Mouse (Mus musculus) heart, embryonic 11.5 days (tissue): Measurements from ENCODE around the gene Prim1. TPM values are rescaled to one million over a fixed set of nuclear protein-coding genes. Genes with fewer than 3 reads are reported as not detected.
"Not testable (repeated sequence)": the region's sequence is repeated elsewhere in the genome, so short reads cannot be mapped to it uniquely, and the experiment has no call there.

Source experiments
- ATAC-seq: fragments of 200-750 bp; cut with Nextera tagmentation; replicated peaks from 2 replicates; pipeline ENCODE4 v1.8.0; 2017; ENCODE audit warnings: moderate library complexity; ENCODE audit not compliant: insufficient number of reproducible peaks, low FRiP score, low TSS enrichment
- H3K27ac ChIP-seq: fragments of 300-500 bp; sonication (generic); 2 replicates; pipeline ENCODE4 v1.5.1; 2014; ENCODE audit warnings: mild to moderate bottlenecking, low read depth, low read length
- H3K27me3 ChIP-seq: fragments of 300-500 bp; sonication (generic); 2 replicates; pipeline ENCODE4 v1.6.1; 2014; ENCODE audit warnings: mild to moderate bottlenecking, low read length, mixed read lengths; ENCODE audit not compliant: control insufficient read depth, insufficient read depth
- H3K36me3 ChIP-seq: fragments of 300-500 bp; sonication (generic); 2 replicates; pipeline ENCODE4 v1.6.1; 2014; ENCODE audit warnings: mild to moderate bottlenecking, low read length, moderate library complexity, mixed read lengths; ENCODE audit not compliant: control insufficient read depth, insufficient read depth
- H3K4me1 ChIP-seq: fragments of 300-500 bp; sonication (generic); 2 replicates; pipeline ENCODE4 v1.6.1; 2014; ENCODE audit warnings: low read length; ENCODE audit not compliant: control insufficient read depth, insufficient read depth
- H3K4me2 ChIP-seq: fragments of 300-500 bp; sonication (generic); 2 replicates; pipeline ENCODE4 v1.6.1; 2014; ENCODE audit warnings: mild to moderate bottlenecking, moderate library complexity
- H3K4me3 ChIP-seq: fragments of 300-500 bp; sonication (generic); 2 replicates; pipeline ENCODE4 v1.5.1; 2014; ENCODE audit warnings: low read depth, low read length
- H3K9ac ChIP-seq: fragments of 300-500 bp; sonication (generic); 2 replicates; pipeline ENCODE4 v1.6.1; 2014; ENCODE audit warnings: mild to moderate bottlenecking, low read depth, low read length, moderate library complexity
- H3K9me3 ChIP-seq: fragments of 300-500 bp; sonication (generic); replicated peaks from 2 replicates; pipeline ENCODE4 v1.6.1; 2016; ENCODE audit warnings: low read length; ENCODE audit not compliant: control insufficient read depth
- WGBS: fragments of 180-500 bp; shearing (Covaris S2); extraction: QIAGEN DNeasy Blood & Tissue Kit; methylation state at CpG from one replicate; pipeline ENCODE4 v1.1.7; 2014; ENCODE audit not compliant: insufficient replicate concordance; 5-methylcytosine and 5-hydroxymethylcytosine counted together
- polyA plus RNA-seq: library from polyadenylated mRNA; unstranded; fragments of >200 nt; fragmentation: Nextera tagmentation; extraction: Ambion mirVana; gene quantifications from 2 replicates; pipeline ENCODE4 v1.2.1, GENCODE M21; 2014

Prim1 gene
- polyA plus RNA-seq, 1 experiment from 2014 or later: 56.0 TPM

GRCm38 (mm10) chr10:128058184-128058583 is 43.2 kb downstream of the Prim1 start:
- Histone ChIP-seq H3K9ac (peak overlapping the region; percentile 98), H3K4me2 (peak overlapping the region; percentile 86), H3K9me3 (no peaks in the 10 kb centered on the region), H3K27ac (peak overlapping the region; percentile 99), H3K36me3 (no peaks in the 10 kb centered on the region; the same call in 1 of the 2 replicates), H3K4me1 (peaks cover 12% of the 10 kb centered on the region; the same call in 1 of the 2 replicates), H3K27me3 (no peaks in the 10 kb centered on the region), H3K4me3 (peak overlapping the region; percentile 97)
- under 1% methylated on average over 18 of the region's 18 CpGs for WGBS
- no peak; the same call in 1 of the 2 replicates for ATAC-seq

- no peaks in the 10 kb centered on the region; the same call in 1 of the 2 replicates for H3K36me3 ChIP-seq
- peak within 1 kb of the TSS; percentile 86 for H3K4me2 ChIP-seq
- under 1% methylated on average over 56 of the region's 72 CpGs for WGBS
- ATAC-seq: peak; percentile 89
- H3K4me3 ChIP-seq: peak within 1 kb of the TSS; percentile 97
- peak within 1 kb of the TSS; percentile 98 for H3K9ac ChIP-seq
- peak within 1 kb of the TSS; percentile 99 for H3K27ac ChIP-seq
- no peaks in the 10 kb centered on the region for H3K9me3 ChIP-seq
- H3K4me1 ChIP-seq: peaks cover 12% of the 10 kb centered on the region; the same call in 1 of the 2 replicates
- no peaks in the 10 kb centered on the region for H3K27me3 ChIP-seq
Observed at GRCm38 (mm10) chr10:128058601-128059151, 43.7 kb downstream of the Prim1 start, which contains the start of gene Ptges3. TSS of gene Ptges3 (plus strand) at chr10:128058954.

- 1% methylated on average over 38 of the region's 62 CpGs for WGBS
- Histone ChIP-seq H3K4me2 (peak overlapping the region; percentile 86), H3K9ac (peak overlapping the region; percentile 98), H3K36me3 (no peaks in the 10 kb centered on the region; the same call in 1 of the 2 replicates), H3K4me1 (peaks cover 12% of the 10 kb centered on the region; the same call in 1 of the 2 replicates), H3K27me3 (no peaks in the 10 kb centered on the region), H3K4me3 (peak overlapping the region; percentile 97), H3K27ac (peak overlapping the region; percentile 99), H3K9me3 (no peaks in the 10 kb centered on the region)
- ATAC-seq: peak; percentile 60; the same call in 1 of the 2 replicates
Observed at GRCm38 (mm10) chr10:128059207-128059981, 44.4 kb downstream of the Prim1 start.

GRCm38 (mm10) chr10:128061109-128061508 is 46.1 kb downstream of the Prim1 start:
- 69% methylated on average over 5 of the region's 5 CpGs for WGBS
- Histone ChIP-seq H3K27me3 (no peaks in the 10 kb centered on the region), H3K36me3 (no peaks in the 10 kb centered on the region; the same call in 1 of the 2 replicates), H3K4me1 (peaks cover 12% of the 10 kb centered on the region; the same call in 1 of the 2 replicates), H3K9ac (peak overlapping the region; percentile 98; the same call in 1 of the 2 replicates), H3K27ac (no peak overlapping the region), H3K9me3 (no peaks in the 10 kb centered on the region), H3K4me2 (peak overlapping the region; percentile 86), H3K4me3 (peak overlapping the region; percentile 97)
- ATAC-seq: no peak

- no peaks in the 10 kb centered on the region for H3K27me3 ChIP-seq
- no peak for ATAC-seq
- no peaks in the 10 kb centered on the region; the same call in 1 of the 2 replicates for H3K36me3 ChIP-seq
- H3K4me3 ChIP-seq: no peak overlapping the region
- 93% methylated on average over 6 of the region's 6 CpGs for WGBS
- H3K4me1 ChIP-seq: peaks cover 12% of the 10 kb centered on the region; the same call in 1 of the 2 replicates
- H3K9me3 ChIP-seq: no peaks in the 10 kb centered on the region
- H3K9ac ChIP-seq: no peak overlapping the region
- no peak overlapping the region for H3K27ac ChIP-seq
- H3K4me2 ChIP-seq: no peak overlapping the region
Observed at GRCm38 (mm10) chr10:128062221-128062989, 47.4 kb downstream of the Prim1 start.

GRCm38 (mm10) chr10:128066072-128066471 is 51.1 kb downstream of the Prim1 start:
- Histone ChIP-seq H3K4me3 (no peak overlapping the region), H3K9ac (no peak overlapping the region), H3K9me3 (no peaks in the 10 kb centered on the region), H3K4me1 (peaks cover 2% of the 10 kb centered on the region; the same call in 1 of the 2 replicates), H3K4me2 (no peak overlapping the region), H3K36me3 (peaks cover 13% of the 10 kb centered on the region), H3K27ac (no peak overlapping the region), H3K27me3 (no peaks in the 10 kb centered on the region)
- 78% methylated on average over 5 of the region's 5 CpGs for WGBS
- no peak for ATAC-seq

GRCm38 (mm10) chr10:128069201-128069600 is 54.2 kb downstream of the Prim1 start:
- Histone ChIP-seq H3K27me3 (no peaks in the 10 kb centered on the region), H3K4me3 (no peak overlapping the region), H3K9ac (no peak overlapping the region), H3K36me3 (peaks cover 26% of the 10 kb centered on the region), H3K9me3 (no peaks in the 10 kb centered on the region), H3K4me1 (0 out of 2 replicates have a peak, but pooled peaks cover 2% of the 10 kb centered on the region), H3K4me2 (no peak overlapping the region), H3K27ac (no peak overlapping the region)
- no peak for ATAC-seq
- WGBS: 76% methylated on average over 4 of the region's 4 CpGs

GRCm38 (mm10) chr10:128070432-128070831 is 55.5 kb downstream of the Prim1 start:
- WGBS: 95% methylated on average over 2 of the region's 2 CpGs
- H3K4me3 ChIP-seq, H3K4me2 ChIP-seq, H3K9me3 ChIP-seq, H3K9ac ChIP-seq, H3K27ac ChIP-seq, ATAC-seq, H3K27me3 ChIP-seq, H3K4me1 ChIP-seq: not testable (repeated sequence)
- H3K36me3 ChIP-seq: peaks cover 26% of the 10 kb centered on the region
